20 mouse cellular contexts compared by ENCODE assay signal in the genomic region with DNA sequence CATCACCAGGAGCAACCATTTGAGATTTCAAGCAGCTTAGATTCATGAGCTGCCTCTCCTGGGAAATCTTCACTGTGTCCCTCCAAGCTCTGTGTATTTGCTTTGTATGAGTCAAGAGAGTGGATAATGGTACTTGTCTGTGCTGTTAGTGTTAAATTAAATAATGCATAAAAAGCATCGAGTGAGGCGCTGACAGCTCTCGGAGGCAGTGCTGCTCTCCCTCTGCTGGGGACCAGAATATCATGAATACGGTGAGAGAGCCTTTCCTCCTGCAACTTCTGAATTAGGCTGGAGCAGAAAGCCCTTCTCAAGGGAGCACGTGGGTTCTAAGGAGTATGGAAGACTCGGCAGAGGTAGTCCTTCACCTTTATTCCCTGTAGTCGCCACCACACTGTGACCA. TPM values are rescaled to one million over a fixed set of nuclear protein-coding genes. Genes with fewer than 3 reads are reported as not detected.
DNase-seq lines count a peak whose midpoint lies in the region; ATAC-seq and TF ChIP-seq lines count a peak whose summit lies in the region.
"Had no signal": no experiment of that assay in that cellular context is flagged by ENCODE, and none has a peak within 500 bp of the region (broad histone marks: within the 10 kb centered on the region; RNA-seq: fewer than 3 reads in every experiment).

No protein-coding gene starts in this region.

- 56% methylated on average over 7 of the region's 7 CpGs for WGBS in midbrain, postnatal 0 days
- WGBS in midbrain, embryonic 13.5 days, result 71% methylated on average over 7 of the region's 7 CpGs

- no peaks in the 10 kb centered on the region for H3K4me1 ChIP-seq in midbrain, postnatal 0 days (ENCODE audit: insufficient read depth, low read length)
- no peaks in the 10 kb centered on the region; the same call in 1 of the 2 replicates for H3K4me1 ChIP-seq in midbrain, embryonic 13.5 days (replicated peaks)
- peaks cover 4% of the 10 kb centered on the region for H3K4me1 ChIP-seq in cortical plate, adult 2 months (ENCODE audit: control insufficient read depth, insufficient read depth, low read length)
- H3K4me1 ChIP-seq: embryonic facial prominence, embryonic 12.5 days had no signal

- TF ChIP-seq CTCF in left cerebral cortex, adult 2 months (IDR thresholded peaks at IDR 0.05), result peak; percentile 26
- TF ChIP-seq CTCF in midbrain, postnatal 0 days (IDR thresholded peaks at IDR 0.05), result peak; percentile 61
- peak; percentile 15; the same call in 1 of the 2 replicates for TF ChIP-seq CTCF in cortical plate, adult 2 months (IDR thresholded peaks at IDR 0.05; ENCODE audit: extremely low read depth, insufficient read depth, low read length)

- no peak for ATAC-seq in midbrain, postnatal 0 days (ENCODE audit: low FRiP score)
- ATAC-seq in midbrain, embryonic 13.5 days, result no peak
- ATAC-seq: activated CD4-positive, CD25-positive, alpha-beta regulatory T cell, adult 4 months; forebrain, embryonic 16.5 days; hindbrain, embryonic 16.5 days; Patski had no signal

- no peaks in the 10 kb centered on the region for H3K9me3 ChIP-seq in midbrain, postnatal 0 days (ENCODE audit: low read length)
- no peaks in the 10 kb centered on the region for H3K9me3 ChIP-seq in midbrain, embryonic 13.5 days
- H3K9me3 ChIP-seq: embryonic facial prominence, embryonic 12.5 days; heart, embryonic 13.5 days; hindbrain, embryonic 12.5 days had no signal

- no peak for TF ChIP-seq POLR2A in cortical plate, adult 2 months (IDR thresholded peaks at IDR 0.05; ENCODE audit: extremely low read depth, insufficient read depth, low read length)

- H3K27ac ChIP-seq in left cerebral cortex, adult 2 months, result peak overlapping the region; percentile 44; the same call in 1 of the 2 replicates
- no peak overlapping the region for H3K27ac ChIP-seq in midbrain, postnatal 0 days (ENCODE audit: low read depth, low read length)
- H3K27ac ChIP-seq in midbrain, embryonic 13.5 days, result no peak overlapping the region
- no peak overlapping the region for H3K27ac ChIP-seq in cortical plate, adult 2 months (ENCODE audit: insufficient read depth, low read length)
- H3K27ac ChIP-seq: embryonic facial prominence, embryonic 12.5 days; heart, embryonic 13.5 days; hindbrain, embryonic 12.5 days had no signal

- peak; percentile 17 to 27 for DNase-seq in frontal cortex, postnatal 36 days (ENCODE audit: low spot score in 2 of 2)
- no peak for DNase-seq in frontal cortex, postnatal 10 days (ENCODE audit: low spot score in 2 of 2)
- no peak for DNase-seq in left cerebral cortex, adult 2 months (ENCODE audit: extremely low spot score in 1 of 2, low spot score in 2 of 2)
- DNase-seq in left cerebral cortex, postnatal 4 days, result no peak
- peak; percentile 34 for DNase-seq in midbrain, postnatal 0 days (ENCODE audit: low spot score)
- DNase-seq: adrenal gland, postnatal 14 days; cerebellum, adult 2 months; cerebellum, postnatal 10 days; gastrocnemius, postnatal 14 days; heart, postnatal 36 days had no signal

- H3K27me3 ChIP-seq in midbrain, postnatal 0 days (ENCODE audit: insufficient read depth, low read length), result no peaks in the 10 kb centered on the region
- no peaks in the 10 kb centered on the region for H3K27me3 ChIP-seq in midbrain, embryonic 13.5 days
- H3K27me3 ChIP-seq: embryonic facial prominence, embryonic 12.5 days; hindbrain, embryonic 12.5 days; Patski had no signal

- no peaks in the 10 kb centered on the region for H3K36me3 ChIP-seq in midbrain, postnatal 0 days (ENCODE audit: insufficient read depth, low read length)
- H3K36me3 ChIP-seq in midbrain, embryonic 13.5 days, result no peaks in the 10 kb centered on the region
- H3K36me3 ChIP-seq: embryonic facial prominence, embryonic 12.5 days; heart, embryonic 13.5 days; hindbrain, embryonic 12.5 days had no signal

- H3K4me2 ChIP-seq in midbrain, postnatal 0 days (ENCODE audit: low read depth, low read length, poor library complexity, severe bottlenecking), result no peak overlapping the region
- no peak overlapping the region for H3K4me2 ChIP-seq in midbrain, embryonic 13.5 days (replicated peaks)
- H3K4me2 ChIP-seq: embryonic facial prominence, embryonic 12.5 days; heart, embryonic 13.5 days; hindbrain, embryonic 12.5 days had no signal

- intact Hi-C loops in left cerebral cortex, adult 2 months (cut with DNase I), result no loop called here
- intact Hi-C loops in left cerebral cortex, postnatal 4 days (cut with DNase I), result no loop called here

- H3K4me3 ChIP-seq in left cerebral cortex, adult 2 months, result no peak overlapping the region
- no peak overlapping the region for H3K4me3 ChIP-seq in midbrain, postnatal 0 days (ENCODE audit: low read depth, low read length)
- H3K4me3 ChIP-seq in midbrain, embryonic 13.5 days (replicated peaks), result no peak overlapping the region
- no peak overlapping the region for H3K4me3 ChIP-seq in cortical plate, adult 2 months (ENCODE audit: insufficient read depth, low read length)
- H3K4me3 ChIP-seq: embryonic facial prominence, embryonic 12.5 days; heart, embryonic 13.5 days; hindbrain, embryonic 12.5 days had no signal

- no peak overlapping the region for H3K9ac ChIP-seq in midbrain, postnatal 0 days (replicated peaks; ENCODE audit: low read length, poor library complexity, severe bottlenecking)
- H3K9ac ChIP-seq in midbrain, embryonic 13.5 days (replicated peaks), result no peak overlapping the region
- H3K9ac ChIP-seq: embryonic facial prominence, embryonic 12.5 days; heart, embryonic 13.5 days; hindbrain, embryonic 12.5 days had no signal

RNA-seq across cellular contexts. Expression of a gene that starts 29.6 kb away (rescaled TPM):
- 1 to 10 TPM; 3.7 to 3.9 TPM for total RNA-seq in left cerebral cortex, adult 2 months (2021)
- total RNA-seq in left cerebral cortex, postnatal 4 days (2021), result 1 to 10 TPM; 7.3 to 8.1 TPM
- 2.4 and 3.1 TPM in 2 replicates for total RNA-seq in midbrain, postnatal 0 days (2014; rRNA removed)
- polyA plus RNA-seq in midbrain, postnatal 0 days (2015; fragmentation: Nextera tagmentation; extraction: Ambion mirVana), result 3.1 and 3.8 TPM in 2 replicates
- 0.54 and 0.75 TPM in 2 replicates for polyA plus RNA-seq in midbrain, embryonic 13.5 days (2015; fragmentation: Nextera tagmentation; extraction: Ambion mirVana)
- polyA plus RNA-seq in cortical plate, adult 2 months (2012; rRNA removed), result 1.9 and 2.0 TPM in 2 replicates
- total RNA-seq: CH12.LX had no signal
- polyA plus RNA-seq: activated CD4-positive, CD25-positive, alpha-beta regulatory T cell, adult 4 months; Patski had no signal

Comparison
In these comparisons a context has a peak if more than half of its experiments do, and no peak if none do; other contexts are left out.
1. DNase-seq: peak in frontal cortex, postnatal 36 days (2 of 2) and midbrain, postnatal 0 days (single experiment); none in frontal cortex, postnatal 10 days (0 of 2), left cerebral cortex, adult 2 months (0 of 2) and left cerebral cortex, postnatal 4 days (single experiment).
2. Peak in every context shown above with its lines, with median percentiles within 50 percentile points of each other: CTCF ChIP-seq.